Mouse (Mus musculus) midbrain, embryonic 16.5 days (tissue): ENCODE results near the gene Nrcam. TPM values are rescaled to one million over a fixed set of nuclear protein-coding genes. Genes with fewer than 3 reads are reported as not detected.

Experiments used
- ATAC-seq: fragments of 200-750 bp; cut with Nextera tagmentation; 2 replicates; pipeline ENCODE4 v1.8.0; 2017; ENCODE audit warnings: moderate TSS enrichment
- H3K27ac ChIP-seq: fragments of 300-500 bp; sonication (generic); 2 replicates; pipeline ENCODE4 v1.5.1; 2014; ENCODE audit warnings: mild to moderate bottlenecking, low read length, mixed read lengths
- H3K27me3 ChIP-seq: fragments of 300-500 bp; sonication (generic); 2 replicates; pipeline ENCODE4 v1.6.1; 2014; ENCODE audit warnings: low read depth, low read length, mixed read lengths; ENCODE audit not compliant: control insufficient read depth, insufficient read depth
- H3K36me3 ChIP-seq: fragments of 300-500 bp; sonication (generic); 2 replicates; pipeline ENCODE4 v1.6.1; 2014; ENCODE audit warnings: mild to moderate bottlenecking, low read length, moderate library complexity, mixed read lengths; ENCODE audit not compliant: control insufficient read depth, insufficient read depth
- H3K4me1 ChIP-seq: fragments of 300-500 bp; sonication (generic); 2 replicates; pipeline ENCODE4 v1.6.1; 2014; ENCODE audit warnings: mild to moderate bottlenecking, low read length, mixed read lengths; ENCODE audit not compliant: control insufficient read depth, insufficient read depth
- H3K4me2 ChIP-seq: fragments of 300-500 bp; sonication (generic); 2 replicates; pipeline ENCODE4 v1.6.1; 2014; ENCODE audit warnings: mild to moderate bottlenecking, low read length, mixed read lengths
- H3K4me3 ChIP-seq: fragments of 300-500 bp; sonication (generic); 2 replicates; pipeline ENCODE4 v1.5.1; 2014; ENCODE audit warnings: low read depth, mild to moderate bottlenecking, low read length, moderate library complexity, mixed read lengths
- H3K9ac ChIP-seq: fragments of 300-500 bp; sonication (generic); 2 replicates; pipeline ENCODE4 v1.6.1; 2014; ENCODE audit warnings: low read depth, low read length, mixed read lengths
- H3K9me3 ChIP-seq: fragments of 300-500 bp; sonication (generic); replicated peaks from 2 replicates; pipeline ENCODE4 v1.6.1; 2014; ENCODE audit warnings: mild to moderate bottlenecking, low read length, mixed read lengths; ENCODE audit not compliant: control insufficient read depth, poor library complexity, severe bottlenecking
- WGBS: fragments of 180-500 bp; shearing (Covaris S2); extraction: QIAGEN DNeasy Blood & Tissue Kit; methylation state at CpG from one replicate; pipeline ENCODE4 v1.1.7; 2014; 5-methylcytosine and 5-hydroxymethylcytosine counted together
- polyA plus RNA-seq: library from polyadenylated mRNA; unstranded; fragments of >200 nt; fragmentation: Nextera tagmentation; extraction: Ambion mirVana; gene quantifications from 2 replicates; pipeline ENCODE4 v1.2.1, GENCODE M21; 2015

The Nrcam gene
- polyA plus RNA-seq, 1 experiment from 2014 or later, result 148 TPM

GRCm38 (mm10) chr12:44572664-44573063, 244.0 kb downstream of the Nrcam start:
- Histone ChIP-seq H3K27ac (no peak overlapping the region), H3K4me2 (no peak overlapping the region), H3K9ac (no peak overlapping the region), H3K9me3 (no peaks in the 10 kb centered on the region), H3K36me3 (peaks cover 26% of the 10 kb centered on the region), H3K4me3 (no peak overlapping the region), H3K27me3 (no peaks in the 10 kb centered on the region), H3K4me1 (no peaks in the 10 kb centered on the region)
- no peak for ATAC-seq
- WGBS, result 15% methylated on average over 3 of the region's 3 CpGs

DNA sequence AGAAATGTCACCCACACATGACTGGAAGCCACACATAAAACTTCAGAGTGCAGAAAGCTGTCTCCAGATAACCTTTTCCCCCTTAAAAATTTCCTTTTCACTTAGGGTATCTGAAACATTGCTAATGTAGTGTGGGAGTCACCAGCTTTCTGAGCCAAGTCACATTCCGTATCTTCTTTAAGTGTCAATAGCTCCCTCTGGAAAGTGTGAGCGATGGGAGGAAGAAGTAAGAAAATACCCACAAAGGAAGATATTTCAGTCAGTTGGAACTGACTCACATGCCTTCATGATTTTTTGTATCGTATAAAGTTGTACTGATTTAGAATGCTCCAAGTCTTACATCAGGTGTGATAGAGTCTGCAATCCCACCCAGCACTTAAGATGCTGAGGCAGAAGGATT, 245.5 kb downstream of the Nrcam start:
- Histone ChIP-seq H3K4me2 (no peak overlapping the region), H3K27me3 (no peaks in the 10 kb centered on the region), H3K36me3 (peaks cover 28% of the 10 kb centered on the region), H3K4me1 (no peaks in the 10 kb centered on the region), H3K27ac (no peak overlapping the region), H3K9me3 (no peaks in the 10 kb centered on the region), H3K4me3 (no peak overlapping the region), H3K9ac (no peak overlapping the region)
- WGBS, result 97% methylated on average over 3 of the region's 3 CpGs
- ATAC-seq, result no peak

DNA sequence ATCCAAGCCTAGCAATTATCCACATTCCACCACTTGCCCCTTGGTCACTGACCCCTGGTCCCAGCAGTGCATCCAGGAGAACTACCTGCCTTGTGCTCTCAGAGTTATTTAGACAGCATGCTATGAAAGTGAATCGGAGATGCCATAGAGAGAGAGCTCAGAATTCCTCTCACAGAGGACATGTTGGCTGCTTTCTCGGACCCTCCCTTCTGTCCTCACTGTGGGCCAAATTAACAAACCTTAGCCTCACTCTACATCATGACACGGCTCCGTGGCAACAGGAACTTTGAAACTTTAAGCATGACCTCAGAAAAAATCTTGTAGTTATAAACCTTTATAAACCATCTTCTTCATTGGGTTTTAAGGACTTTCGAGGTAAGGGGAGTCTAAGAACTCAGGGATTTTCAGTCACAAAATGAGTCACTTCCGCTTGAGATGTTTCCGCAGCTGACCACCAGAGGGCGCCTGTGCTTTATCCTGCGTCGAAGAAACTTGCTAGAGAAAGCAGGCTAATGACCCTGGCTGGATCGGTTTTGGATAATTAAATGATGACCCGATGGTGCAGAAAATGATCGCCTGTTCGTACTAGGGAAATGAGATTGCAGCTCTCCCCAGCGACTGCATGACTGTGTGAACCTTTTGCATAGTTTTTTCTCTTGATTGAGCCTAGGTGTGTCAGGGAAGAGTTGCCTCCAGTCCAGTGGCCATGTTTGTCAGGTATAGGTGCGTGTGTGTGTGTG, 272.9 kb downstream of the Nrcam start:
- ATAC-seq, result peak; percentile 40
- Histone ChIP-seq H3K4me2 (no peak overlapping the region), H3K9me3 (no peaks in the 10 kb centered on the region), H3K36me3 (peaks cover 4% of the 10 kb centered on the region; the same call in 1 of the 2 replicates), H3K27me3 (no peaks in the 10 kb centered on the region), H3K4me1 (no peaks in the 10 kb centered on the region), H3K4me3 (no peak overlapping the region), H3K9ac (no peak overlapping the region), H3K27ac (no peak overlapping the region)
- 38% methylated on average over 16 of the region's 16 CpGs for WGBS

- peaks cover 4% of the 10 kb centered on the region; the same call in 1 of the 2 replicates for H3K36me3 ChIP-seq
- H3K4me1 ChIP-seq, result no peaks in the 10 kb centered on the region
- peak; percentile 54; the same call in 1 of the 2 replicates for ATAC-seq
- no peak overlapping the region for H3K27ac ChIP-seq
- H3K9me3 ChIP-seq, result no peaks in the 10 kb centered on the region
- 57% methylated on average over 11 of the region's 11 CpGs for WGBS
- H3K27me3 ChIP-seq, result no peaks in the 10 kb centered on the region
- H3K9ac ChIP-seq, result no peak overlapping the region
- no peak overlapping the region for H3K4me3 ChIP-seq
- no peak overlapping the region for H3K4me2 ChIP-seq
Measured at GRCm38 (mm10) chr12:44602269-44602957, 273.7 kb downstream of the Nrcam start.

DNA sequence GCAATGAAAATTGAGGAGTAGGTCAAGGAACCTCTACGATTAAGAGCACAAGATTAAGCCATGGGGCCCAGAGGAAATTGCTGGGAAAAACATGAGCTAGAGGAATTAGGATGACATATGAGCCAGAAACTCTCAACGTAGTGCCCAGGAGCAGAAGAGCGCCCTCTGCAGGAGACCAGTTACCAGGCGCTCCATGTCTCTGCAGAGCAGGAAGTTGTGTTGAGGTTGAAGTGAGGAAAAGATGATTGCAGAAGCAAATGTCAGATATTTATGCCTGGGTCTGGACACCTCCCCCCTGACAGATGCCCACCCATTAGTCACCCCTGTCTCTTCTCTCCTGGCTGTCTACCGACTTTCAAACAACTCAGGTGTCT, 274.3 kb downstream of the Nrcam start:
- no peak overlapping the region for H3K9ac ChIP-seq
- WGBS, result 88% methylated on average over 5 of the region's 5 CpGs
- peaks cover 4% of the 10 kb centered on the region; the same call in 1 of the 2 replicates for H3K36me3 ChIP-seq
- no peaks in the 10 kb centered on the region for H3K27me3 ChIP-seq
- no peaks in the 10 kb centered on the region for H3K4me1 ChIP-seq
- H3K27ac ChIP-seq, result no peak overlapping the region
- H3K4me2 ChIP-seq, result no peak overlapping the region
- H3K9me3 ChIP-seq, result no peaks in the 10 kb centered on the region
- ATAC-seq, result no peak
- H3K4me3 ChIP-seq, result no peak overlapping the region

DNA sequence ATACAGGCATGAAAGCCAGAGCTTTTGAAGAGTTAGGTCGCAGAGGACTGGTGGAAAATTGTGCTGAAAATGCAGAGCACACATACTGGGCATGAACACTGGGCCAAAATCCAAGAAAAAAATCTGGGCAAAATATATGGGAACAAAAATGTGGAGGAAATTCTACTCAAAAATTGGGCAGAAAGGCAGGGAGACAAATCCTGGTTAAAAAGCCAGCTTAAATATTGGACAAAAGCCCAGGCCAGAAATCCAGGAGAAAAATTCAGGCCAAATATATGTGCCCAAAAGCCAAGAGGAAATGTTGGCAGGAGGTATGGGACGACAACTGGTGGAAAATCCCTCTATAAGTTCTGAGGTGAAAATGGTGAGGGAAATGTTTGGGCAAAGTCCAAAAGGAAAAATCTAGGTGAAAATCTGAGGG, 288.3 kb downstream of the Nrcam start:
- H3K4me3 ChIP-seq, result no peak overlapping the region
- ATAC-seq, result no peak
- no peaks in the 10 kb centered on the region for H3K36me3 ChIP-seq
- no peak overlapping the region for H3K9ac ChIP-seq
- no peaks in the 10 kb centered on the region; the same call in 1 of the 2 replicates for H3K4me1 ChIP-seq
- 80% methylated on average over 2 of the region's 2 CpGs for WGBS
- no peaks in the 10 kb centered on the region for H3K9me3 ChIP-seq
- H3K27me3 ChIP-seq, result no peaks in the 10 kb centered on the region
- H3K4me2 ChIP-seq, result no peak overlapping the region
- H3K27ac ChIP-seq, result no peak overlapping the region

- Histone ChIP-seq H3K36me3 (no peaks in the 10 kb centered on the region), H3K27ac (no peak overlapping the region), H3K4me3 (no peak overlapping the region), H3K4me1 (no peaks in the 10 kb centered on the region; the same call in 1 of the 2 replicates), H3K27me3 (no peaks in the 10 kb centered on the region), H3K9me3 (no peaks in the 10 kb centered on the region), H3K4me2 (no peak overlapping the region), H3K9ac (no peak overlapping the region)
- WGBS, result 76% methylated on average over 1 of the region's 1 CpGs
- ATAC-seq, result no peak
Measured at GRCm38 (mm10) chr12:44617488-44617887, 288.8 kb downstream of the Nrcam start.

- H3K27ac ChIP-seq, result no peak overlapping the region
- H3K9me3 ChIP-seq, result no peaks in the 10 kb centered on the region
- no peaks in the 10 kb centered on the region for H3K4me1 ChIP-seq
- H3K4me2 ChIP-seq, result no peak overlapping the region
- no peak overlapping the region for H3K9ac ChIP-seq
- no peaks in the 10 kb centered on the region for H3K27me3 ChIP-seq
- no peak for ATAC-seq
- no peaks in the 10 kb centered on the region for H3K36me3 ChIP-seq
- no peak overlapping the region for H3K4me3 ChIP-seq
Measured at GRCm38 (mm10) chr12:44639341-44639921, 310.7 kb downstream of the Nrcam start.

DNA sequence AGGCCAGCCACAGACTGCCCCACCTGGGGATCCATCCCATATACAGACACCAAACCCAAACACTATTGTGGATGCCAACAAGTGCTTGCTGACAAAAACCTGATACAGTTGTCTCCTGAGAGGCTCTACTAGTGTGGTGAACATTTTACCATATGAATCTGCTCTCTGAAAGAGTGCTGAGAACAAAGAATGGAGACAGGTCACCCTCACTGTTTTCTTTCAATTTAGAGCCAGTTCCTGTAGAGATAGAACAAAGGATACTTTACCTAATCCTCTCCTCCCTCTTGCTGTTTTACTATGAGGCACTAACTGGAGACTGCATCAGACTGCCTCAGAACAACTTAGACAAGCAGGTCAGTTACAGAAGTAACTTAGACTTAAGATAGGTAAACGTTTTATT, 311.9 kb downstream of the Nrcam start:
- Histone ChIP-seq H3K4me1 (no peaks in the 10 kb centered on the region), H3K36me3 (no peaks in the 10 kb centered on the region), H3K27me3 (no peaks in the 10 kb centered on the region), H3K4me3 (no peak overlapping the region), H3K27ac (no peak overlapping the region), H3K9me3 (no peaks in the 10 kb centered on the region), H3K4me2 (no peak overlapping the region), H3K9ac (no peak overlapping the region)
- no peak for ATAC-seq
- 23% methylated on average over 1 of the region's 1 CpGs for WGBS
